Mouse (Mus musculus) induced T-regulatory cell, adult 2 months (primary cell): ENCODE measurements at regions not wholly inside any gene's neighbourhood (a gene's known extent, or its start where the extent isn't known, plus 50 kb on each side); places are given as distances from the start of the nearest gene placed in this dataset.
"Not testable (repeated sequence)": the region's sequence is repeated elsewhere in the genome, so short reads cannot be mapped to it uniquely, and the experiment has no call there.

Experiments
- DNase-seq: peaks from one replicate; pipeline ENCODE4 v3.0.0-alpha.2; 2012; ENCODE audit warnings: low read depth

DNA sequence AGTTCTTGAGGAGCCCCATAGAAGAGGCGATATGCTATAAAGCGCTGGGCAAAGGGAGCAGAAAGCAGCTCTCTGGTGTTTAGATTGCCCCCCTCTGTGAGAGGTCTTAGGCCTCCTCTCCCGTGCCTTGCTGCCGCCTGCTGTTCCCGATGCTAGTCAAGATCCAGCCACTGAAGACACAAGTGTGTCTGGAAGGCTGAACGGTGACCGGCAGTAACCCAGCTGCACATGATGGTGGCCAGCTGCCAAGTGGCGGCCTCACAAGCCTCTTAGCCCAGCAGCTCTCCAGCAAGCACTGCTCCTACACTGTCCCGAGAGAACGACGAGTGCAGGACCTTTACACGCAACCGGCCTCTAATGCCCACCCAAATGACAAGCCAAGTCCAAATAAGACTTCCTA is 104.1 kb upstream of the Abca1 start:
- DNase-seq = no peak

DNA sequence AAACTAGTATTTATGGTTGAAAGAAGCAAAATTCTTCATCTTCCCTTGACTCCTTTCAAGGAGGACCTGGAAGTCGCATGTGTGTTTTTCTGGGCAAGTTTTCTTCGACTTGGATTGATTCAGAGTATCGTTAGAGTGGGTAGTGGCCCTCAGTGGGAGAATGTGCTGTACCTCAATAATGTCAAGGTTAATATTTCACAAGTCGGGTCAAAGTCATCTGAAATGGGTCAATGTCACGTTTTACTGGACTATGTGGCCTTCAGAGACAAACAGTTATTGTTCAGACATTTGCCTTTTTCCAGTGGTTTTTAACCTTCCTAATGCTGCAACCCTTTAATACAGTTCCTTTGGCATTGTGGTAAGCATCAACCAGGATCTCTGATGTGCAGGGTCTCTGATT is 102.8 kb upstream of the Abca1 start:
- no peak for DNase-seq

DNA sequence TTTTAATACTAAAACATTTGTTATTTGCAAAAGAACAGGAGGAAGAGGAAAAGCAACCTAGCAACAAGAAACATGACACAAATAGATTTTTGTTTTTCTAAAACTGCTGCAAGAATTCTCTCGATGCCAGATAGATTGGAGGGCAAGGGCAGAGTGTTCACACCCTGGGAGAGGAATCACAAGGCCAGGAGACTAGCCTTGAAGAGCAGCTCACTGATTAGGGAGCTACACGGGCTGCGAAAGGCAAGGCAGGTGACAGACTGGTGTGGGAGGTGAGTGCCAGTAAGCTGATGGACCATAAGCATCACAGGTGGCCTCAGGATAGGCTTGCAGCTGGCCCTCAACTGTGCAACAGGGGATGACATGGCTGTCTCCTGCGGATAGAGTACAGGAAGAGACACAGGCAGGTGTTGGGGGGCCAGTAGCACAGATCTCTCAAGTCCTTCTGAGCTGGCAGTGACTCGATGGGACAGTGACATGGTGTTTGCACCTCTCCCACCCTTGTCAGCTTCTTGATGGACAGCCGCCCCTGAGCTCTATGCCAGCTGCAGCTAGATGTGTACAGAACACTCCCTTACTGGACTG is 102.0 kb upstream of the Abca1 start:
- no peak for DNase-seq

DNA sequence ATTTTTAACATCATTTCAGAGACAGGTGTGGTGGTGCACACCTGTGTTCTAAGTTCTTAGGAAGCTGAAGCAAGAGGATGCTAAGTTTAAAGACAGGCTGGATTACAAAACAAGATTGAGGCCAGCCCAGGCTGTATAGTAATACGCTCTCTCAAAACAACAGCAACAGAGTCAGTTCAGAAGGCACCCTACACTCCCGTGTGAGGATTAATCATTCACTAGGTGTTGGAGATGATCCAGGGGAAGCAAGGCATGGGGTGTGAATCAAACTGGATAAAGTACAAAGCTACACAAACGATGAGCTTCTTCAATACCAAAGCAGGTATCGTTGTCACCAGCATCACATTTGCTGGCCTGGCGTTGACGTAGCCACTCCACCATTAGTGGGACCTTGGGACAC is 99.3 kb upstream of the Abca1 start:
- DNase-seq = no peak

DNA sequence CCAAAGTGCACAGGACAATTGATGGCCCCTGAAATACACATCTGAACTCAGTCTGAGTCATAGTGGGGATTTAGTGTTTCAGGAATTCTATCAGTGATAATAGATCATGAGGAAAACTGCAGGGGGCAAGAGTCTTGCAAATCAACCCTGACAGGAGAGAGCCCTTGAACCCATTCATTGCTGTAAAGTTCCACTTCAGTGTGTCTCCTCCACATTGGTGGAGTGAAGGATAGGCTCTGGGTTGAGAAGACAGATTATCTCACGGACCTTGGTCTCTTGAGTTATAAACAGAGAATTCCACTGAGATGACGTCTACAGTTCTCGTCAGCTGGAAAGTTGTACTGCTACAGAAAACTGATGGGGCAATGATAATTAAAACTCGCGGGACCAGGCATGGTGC is 97.3 kb upstream of the Abca1 start:
- DNase-seq = no peak

DNA sequence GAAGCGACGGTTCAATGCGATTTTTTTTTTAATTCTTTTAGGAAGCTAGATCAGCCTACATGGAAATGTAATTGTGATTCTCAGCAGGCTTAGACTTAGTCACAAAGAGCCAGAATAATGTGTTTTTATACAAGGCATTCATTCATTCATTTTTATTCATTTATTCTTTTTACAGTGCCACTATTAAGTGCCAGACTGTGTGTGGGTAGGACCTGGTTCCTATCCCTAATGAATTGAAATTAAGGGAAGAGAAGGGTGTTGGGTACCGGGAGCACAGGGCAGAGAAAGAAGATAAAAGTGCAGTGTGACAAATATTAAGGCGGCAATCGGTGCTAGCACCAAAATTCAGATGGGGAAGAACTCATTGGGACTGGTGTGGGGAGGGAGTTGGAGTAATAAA is 94.8 kb upstream of the Abca1 start:
- DNase-seq = no peak

DNA sequence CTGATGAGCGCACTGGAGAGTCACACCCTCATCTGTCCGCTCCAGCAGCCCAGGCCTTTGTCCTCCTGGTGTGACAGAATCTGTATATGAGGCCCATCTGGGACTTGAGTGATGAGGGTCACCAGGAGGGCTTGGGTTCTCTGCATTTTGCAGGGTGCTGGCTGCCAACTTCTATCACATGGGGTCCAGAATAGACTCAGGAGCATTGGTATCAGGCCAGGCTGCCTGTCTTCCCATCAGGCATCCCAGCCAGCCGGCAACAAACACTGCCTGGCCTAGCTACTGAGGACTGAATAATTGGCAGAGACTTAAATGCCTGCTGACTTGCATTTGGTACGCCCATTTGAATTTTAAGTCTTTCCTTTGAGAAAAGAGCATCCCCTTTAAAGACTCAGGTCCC is 94.0 kb upstream of the Abca1 start:
- DNase-seq = no peak

DNA sequence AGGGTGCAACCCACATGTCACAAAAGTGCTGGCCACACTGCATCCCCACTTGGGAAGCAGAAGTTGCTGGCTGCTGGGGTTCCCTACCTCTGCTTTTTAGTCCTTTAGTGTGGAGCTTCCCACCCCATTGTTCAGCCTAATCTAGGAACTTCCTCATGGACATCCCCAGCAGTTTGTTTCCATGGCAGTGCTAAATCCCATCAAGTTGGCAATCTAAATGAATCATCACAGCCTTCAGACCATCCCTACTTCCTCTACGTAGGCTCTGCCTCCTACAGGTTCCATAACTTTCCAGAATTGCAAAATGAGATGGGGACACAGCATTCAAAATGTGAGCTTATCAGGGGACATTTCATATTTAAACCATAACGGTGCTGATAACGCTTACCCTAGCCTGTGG is 90.6 kb upstream of the Abca1 start:
- DNase-seq = no peak

DNA sequence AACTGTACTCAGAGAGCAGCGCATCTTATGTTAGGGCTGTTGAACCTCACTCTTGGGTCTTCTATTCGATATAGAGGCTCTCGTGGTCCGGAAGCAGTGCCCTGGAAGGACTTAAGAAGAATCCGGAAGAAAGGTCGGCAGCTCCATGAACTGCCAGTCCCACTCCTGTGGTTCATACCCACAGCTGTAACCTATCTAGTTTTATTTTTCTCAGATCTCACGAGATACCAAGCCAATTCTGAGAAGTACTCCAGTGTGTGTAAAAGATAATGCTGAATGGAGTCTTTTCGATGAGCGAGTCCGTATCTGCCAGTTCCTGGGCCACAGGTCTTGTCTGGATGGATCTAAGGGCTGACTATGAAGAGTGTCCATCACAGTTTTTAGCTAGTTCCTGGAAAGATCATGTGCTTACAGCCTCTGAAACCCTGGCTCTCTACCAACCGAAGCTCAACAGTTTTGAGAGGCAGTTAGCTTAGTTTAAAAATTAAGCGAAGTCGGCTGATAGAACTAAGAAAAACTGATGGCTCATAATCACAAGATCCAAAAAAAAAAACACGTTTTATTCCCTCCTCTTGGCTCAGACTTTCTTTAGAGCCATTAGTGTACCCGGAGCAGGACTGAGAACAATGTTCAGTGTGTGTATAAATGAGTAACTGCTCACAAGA is 86.5 kb upstream of the Abca1 start:
- no peak for DNase-seq

DNA sequence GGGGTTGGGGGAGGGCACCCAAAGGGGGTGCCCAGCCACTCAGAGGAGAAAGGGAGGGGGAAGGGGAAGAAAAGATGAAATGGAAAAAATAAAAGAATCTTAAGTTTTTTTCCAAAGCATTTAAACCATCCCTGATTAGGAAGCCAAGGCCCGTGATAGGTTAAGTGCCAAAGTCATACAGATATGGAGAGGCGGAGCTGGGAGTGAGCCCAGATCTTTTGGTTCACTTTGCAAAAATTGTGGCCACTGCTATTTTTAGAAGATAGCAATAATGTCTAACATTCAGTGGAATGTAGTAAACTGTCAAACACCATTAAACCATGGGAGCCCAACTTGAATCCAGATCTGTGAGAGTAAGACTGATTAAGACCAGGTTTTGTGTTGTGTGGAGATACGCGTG is 85.9 kb upstream of the Abca1 start:
- no peak for DNase-seq

DNA sequence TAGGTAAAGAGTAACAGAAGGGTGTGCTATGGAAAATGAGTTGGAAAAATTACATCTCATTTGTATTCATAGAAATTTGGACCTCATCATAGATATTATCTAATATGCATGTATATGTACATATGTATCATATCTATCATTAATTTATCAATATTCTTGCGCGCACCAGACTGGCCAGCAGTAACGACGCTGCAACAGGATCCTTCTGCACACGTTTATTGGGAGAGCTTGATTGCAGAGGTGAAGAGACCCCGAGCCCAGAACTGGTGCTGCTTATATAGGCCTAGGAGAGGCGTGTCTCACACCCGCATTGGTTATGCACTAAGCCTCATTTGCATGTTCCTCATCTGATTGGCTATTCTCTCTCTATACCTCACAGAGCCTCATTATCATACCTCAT is 83.8 kb upstream of the Abca1 start:
- not testable (repeated sequence) for DNase-seq

DNA sequence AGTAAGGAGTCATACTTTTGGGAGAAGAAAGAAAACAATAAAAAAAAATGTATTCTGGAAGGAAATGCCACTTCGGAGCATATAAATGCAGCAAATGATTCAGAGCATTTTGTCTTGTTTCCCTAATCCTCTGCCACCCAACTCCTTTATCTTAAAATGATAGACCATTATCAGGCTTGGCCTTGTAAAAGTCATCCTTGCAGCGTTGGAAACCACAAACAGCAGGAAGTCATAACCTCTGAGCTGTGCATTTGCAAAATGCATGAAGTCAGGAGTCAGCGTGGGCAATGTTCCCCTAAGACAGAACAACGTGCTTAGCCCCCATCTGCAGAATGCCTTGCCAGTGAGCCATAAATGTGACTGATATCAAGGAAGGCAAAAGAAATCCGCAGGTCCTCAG is 80.2 kb upstream of the Abca1 start:
- DNase-seq = no peak

DNA sequence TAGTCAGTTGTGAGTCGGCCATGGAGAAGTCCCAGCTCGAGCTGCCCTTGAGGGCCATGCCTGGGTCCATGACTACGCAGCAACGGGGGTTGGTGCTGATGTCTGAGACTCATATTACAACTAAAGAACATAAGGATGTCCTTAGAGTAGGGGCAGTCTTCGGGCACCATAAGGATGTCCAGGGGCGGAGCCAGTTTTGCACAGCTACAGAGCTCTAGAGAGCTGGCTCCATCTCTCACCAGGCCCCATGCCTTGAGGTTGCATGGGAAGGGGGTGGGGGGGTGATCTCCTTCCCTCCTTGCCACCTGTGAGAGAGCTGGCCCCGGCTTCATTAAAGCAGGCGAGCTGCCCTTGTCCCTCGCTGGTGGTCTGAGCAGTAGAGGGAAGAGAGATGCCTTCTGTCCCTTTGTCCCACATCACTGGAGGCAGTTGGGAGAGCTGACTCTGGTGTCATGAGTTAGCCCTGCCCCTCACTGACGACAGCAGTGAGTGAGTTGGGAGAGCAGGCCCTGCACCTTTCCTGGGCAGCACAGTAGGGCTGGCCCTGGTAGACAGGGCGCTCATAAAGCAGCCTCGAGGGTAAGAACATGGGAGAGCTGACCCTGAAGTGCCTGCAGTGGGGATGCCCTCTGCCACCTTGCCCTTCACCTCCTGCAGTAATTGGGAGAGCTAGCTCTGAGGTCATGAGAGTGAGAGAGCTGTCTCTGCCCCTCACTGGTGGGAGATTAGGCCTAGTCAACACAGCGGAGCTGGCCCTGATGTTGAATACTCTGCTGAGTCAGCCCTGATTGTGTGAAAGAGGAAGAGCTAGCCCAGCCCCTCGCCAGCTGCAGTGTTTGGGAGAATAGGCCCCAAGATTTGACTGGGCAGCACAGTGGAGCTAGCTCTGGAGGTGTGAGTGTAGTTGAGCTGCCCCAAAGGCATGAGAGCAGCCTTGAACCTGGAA is 78.9 kb upstream of the Abca1 start:
- DNase-seq = no peak

DNA sequence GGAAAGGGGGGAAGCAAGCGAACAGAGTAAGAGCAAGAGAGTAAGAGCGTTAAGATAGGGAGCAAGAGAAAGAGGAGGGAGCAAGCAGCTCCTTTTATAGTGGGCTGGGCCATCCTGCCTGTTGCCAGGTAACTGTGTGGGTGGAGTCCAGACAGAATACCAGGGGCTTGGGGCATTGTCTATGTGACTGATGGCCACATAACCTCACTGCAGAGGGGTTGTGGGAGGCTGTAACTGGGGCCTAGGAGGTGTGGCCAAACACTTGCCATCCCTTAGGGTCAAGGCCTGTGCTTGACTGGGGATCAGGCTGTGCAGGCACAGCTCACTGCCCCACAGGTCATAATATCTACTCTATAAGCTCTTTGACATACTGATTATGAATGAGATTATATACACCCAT is 76.2 kb upstream of the Abca1 start:
- DNase-seq = no peak

DNA sequence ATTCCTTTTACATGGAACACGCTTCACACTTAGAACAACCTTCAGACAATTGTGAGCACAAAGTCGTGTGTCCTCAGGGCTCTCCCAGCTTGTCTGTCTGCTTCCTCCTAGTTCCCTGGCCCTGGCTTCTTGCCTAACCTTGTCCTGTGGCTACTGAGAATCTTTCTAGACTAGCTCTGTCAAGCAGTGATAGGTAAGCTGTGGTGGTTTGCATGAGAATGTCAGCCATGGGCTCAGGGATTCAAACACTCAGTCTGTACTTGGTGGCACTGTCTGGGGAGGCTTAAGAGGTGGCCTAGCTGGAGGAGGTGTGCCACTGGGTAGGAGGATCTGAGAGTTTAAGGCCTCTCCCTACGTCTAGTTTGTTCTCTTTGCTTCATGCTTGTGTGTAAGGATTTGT is 72.7 kb upstream of the Abca1 start:
- DNase-seq = no peak

DNA sequence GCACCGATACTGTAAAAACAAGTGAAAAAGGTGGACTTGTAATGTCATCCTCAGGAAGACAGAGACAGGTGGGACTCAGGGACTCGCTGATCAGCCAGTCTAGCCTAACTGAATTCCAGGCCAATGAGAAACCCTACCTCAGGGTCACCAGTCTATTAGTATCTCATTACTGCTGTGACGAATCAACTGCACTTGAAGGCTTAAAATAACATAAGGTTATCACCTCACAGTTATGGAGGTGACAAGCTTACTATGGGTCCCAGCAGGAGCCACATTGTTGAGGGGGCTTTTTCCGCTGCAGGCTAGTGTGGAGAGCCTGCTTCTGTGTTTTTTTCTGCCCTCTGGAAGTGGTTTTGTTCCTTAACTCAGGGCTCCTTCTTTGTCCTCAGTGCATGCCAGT is 72.2 kb upstream of the Abca1 start:
- no peak for DNase-seq

DNA sequence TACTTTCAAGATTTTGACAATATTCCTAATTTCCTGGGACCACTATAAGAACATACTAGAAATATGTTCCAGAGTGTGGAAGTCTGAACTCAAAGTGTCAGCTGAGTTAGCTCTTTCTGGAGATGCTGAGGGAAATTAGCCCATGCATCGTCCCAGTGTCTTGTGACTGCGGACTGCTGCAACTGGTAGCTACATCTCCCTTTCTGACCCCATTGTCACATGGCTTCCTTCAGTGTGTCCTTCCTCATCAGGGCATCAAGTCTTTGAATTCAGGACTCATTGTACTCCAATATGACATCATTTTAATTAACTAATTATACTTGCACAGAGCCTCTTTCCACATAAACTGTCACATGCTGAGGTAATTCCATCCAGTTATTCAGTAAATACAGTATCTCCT is 71.4 kb upstream of the Abca1 start:
- DNase-seq = no peak

DNA sequence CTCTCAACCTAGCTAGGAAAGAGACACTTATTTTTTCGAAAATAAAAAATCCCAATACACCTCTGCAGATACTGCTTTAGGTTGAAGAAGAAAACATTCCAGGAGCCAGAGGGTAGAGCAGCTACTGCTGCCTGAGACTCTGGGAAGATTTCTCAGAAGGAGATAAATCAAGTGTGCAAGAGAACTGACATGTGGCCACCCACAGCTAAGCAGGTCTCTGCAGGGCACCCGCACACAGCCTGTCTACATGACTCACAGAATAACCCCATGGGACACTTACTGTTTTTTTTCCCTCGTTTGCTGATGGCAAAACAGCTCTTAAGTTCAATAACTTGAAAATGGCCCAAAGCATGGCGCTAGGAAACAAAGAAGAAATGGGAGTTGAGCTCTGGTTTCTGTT is 68.7 kb upstream of the Abca1 start:
- no peak for DNase-seq

DNA sequence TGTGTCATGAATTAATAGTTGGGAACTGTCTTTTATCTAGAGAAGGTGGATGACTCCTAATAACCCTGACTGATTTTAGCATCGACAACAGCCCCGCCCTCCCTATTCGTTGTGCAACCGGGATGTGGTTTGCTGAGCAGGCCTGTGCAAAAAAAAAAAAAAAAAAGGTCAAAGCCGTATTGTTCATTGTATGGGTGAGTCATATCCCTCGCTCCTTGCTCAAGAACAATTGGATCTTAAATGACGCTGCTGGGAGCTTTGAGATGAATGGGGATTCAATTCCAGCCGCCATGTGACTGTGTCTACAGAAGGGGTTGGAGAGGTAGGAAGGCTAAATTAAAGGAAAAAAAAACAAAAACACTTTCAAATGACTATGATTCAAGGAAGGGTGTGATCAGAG is 68.1 kb upstream of the Abca1 start:
- DNase-seq = peak; percentile 68

DNA sequence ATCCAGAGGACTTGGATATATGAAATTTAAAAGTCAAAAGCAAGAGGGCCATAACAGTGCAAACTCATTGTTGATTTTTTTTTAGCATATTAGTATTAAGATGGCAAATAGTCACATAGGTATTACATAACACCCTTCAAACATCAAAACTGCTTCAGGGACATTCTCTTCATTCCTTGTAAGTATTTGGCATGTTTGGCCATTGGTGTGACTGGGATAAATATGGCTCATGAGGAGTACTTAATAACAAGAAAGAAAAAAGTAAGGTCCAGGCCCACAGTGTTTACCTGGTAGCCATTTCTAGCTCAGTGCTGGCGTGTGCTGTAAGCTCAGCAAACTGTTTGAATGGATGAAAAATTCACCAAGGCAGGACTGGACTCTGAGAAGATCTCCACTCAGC is 67.4 kb upstream of the Abca1 start:
- no peak for DNase-seq

DNA sequence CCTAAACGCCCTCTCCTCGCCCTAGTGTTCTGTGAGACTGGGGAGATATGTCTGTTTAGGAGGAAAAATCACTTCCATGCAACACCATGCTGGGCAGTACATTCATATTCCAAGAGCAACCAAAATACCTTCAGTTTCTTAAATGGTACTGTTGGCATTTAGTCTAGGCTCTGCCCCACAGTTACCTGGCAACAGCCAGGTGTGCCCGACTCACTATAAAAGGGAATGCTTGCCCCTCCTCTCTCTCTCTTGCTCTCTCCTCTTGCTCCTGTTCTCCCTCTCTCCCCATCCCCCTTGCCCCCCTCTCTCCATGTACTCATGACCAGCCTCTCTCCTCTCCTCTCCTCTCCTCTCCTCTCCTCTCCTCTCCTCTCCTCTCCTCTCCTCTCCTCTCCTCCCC is 66.7 kb upstream of the Abca1 start:
- DNase-seq = no peak

DNA sequence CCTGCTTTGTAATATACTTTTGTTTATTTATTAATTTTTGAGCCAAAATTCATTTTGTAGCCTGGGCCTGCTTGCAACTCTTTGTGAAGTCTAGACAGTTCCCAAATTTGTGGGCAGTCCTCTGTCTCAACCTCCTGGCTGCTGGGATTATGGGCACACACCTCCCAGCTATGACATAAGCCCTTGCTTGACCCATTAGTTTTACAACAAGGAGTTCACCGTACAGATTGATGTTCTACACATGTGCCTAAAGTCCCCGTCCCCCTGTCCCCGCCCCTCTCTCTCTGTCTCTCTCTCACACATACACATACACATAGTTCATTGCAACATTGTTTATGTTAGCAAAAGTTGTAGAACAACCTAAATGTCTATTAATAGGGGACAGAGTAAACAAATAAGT is 63.7 kb upstream of the Abca1 start:
- DNase-seq = no peak

DNA sequence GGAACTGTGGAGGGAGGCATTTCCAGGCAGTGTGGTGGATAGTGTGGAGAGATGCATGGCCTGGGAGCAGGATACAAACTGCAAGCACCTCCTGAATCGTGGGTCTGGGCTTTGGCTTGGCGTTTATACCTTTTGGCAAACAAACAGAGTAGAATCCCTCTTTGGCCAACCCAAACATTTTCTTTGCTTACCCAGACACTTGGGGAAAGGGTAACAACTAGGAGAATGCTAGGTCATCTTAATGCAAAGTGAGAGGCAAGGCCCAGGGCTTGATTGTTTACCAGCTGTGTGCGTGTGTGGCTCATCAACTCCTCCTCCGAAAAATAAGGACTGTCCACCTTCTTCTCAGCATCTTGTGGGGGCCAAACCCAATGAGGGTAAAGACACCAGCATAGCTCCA is 61.1 kb upstream of the Abca1 start:
- no peak for DNase-seq
